Mouse (Mus musculus) urinary bladder, postnatal 0 days (tissue): Measurements from ENCODE around the gene Gm20855. TPM values are rescaled to one million over a fixed set of nuclear protein-coding genes. Genes with fewer than 3 reads are reported as not detected.

Experiments used
- polyA plus RNA-seq: library from polyadenylated mRNA; unstranded; fragments of >200 nt; fragmentation: Nextera tagmentation; extraction: Ambion mirVana; gene quantifications from 2 replicates; pipeline ENCODE4 v1.2.1, GENCODE M21; 2015

Gene Gm20855
- polyA plus RNA-seq, result not detected in 2 replicates

GRCm38 (mm10) chrY:35131733-35132132, at the start of gene Gm20855:
Gene Gm20855, minus strand, starts transcription at chrY:35131833.

